Mouse (Mus musculus): ENCODE measurements around the gene Hoxc6. TPM values are rescaled to one million over a fixed set of nuclear protein-coding genes. Genes with fewer than 3 reads are reported as not detected.

The Hoxc6 gene
- polyA plus RNA-seq (2016; fragmentation: Nextera tagmentation; extraction: Ambion mirVana) = 0.23 and 1.8 TPM in 2 replicates

- Histone ChIP-seq H3K27me3 (ENCODE audit: insufficient read depth, poor library complexity, severe bottlenecking) (peaks cover 99% of the 10 kb centered on the region), H3K27ac (peak within 1 kb of the TSS; percentile 60; the same call in 1 of the 2 replicates), H3K9me3 (no peaks in the 10 kb centered on the region), H3K4me1 (peaks cover 32% of the 10 kb centered on the region), H3K4me3 (peak within 1 kb of the TSS; percentile 63), H3K36me3 (no peaks in the 10 kb centered on the region)
- DNase-seq (ENCODE audit: low spot score) = no peak
- WGBS = 2% methylated on average over 19 of the region's 19 CpGs
Observed at GRCm38 (mm10) chr15:102997939-102998355, at the start of gene Hoxc6. Gene Hoxc6, plus strand, starts transcription at chr15:102998257.

GRCm38 (mm10) chr15:102948842-102949241 lies 49.2 kb upstream of the Hoxc6 start:
- Histone ChIP-seq H3K27ac (no peak overlapping the region), H3K36me3 (no peaks in the 10 kb centered on the region), H3K27me3 (ENCODE audit: insufficient read depth, poor library complexity, severe bottlenecking) (peaks cover 100% of the 10 kb centered on the region), H3K4me3 (no peak overlapping the region), H3K9me3 (no peaks in the 10 kb centered on the region), H3K4me1 (no peaks in the 10 kb centered on the region)
- DNase-seq (ENCODE audit: low spot score) = no peak
- 9% methylated on average over 2 of the region's 2 CpGs for WGBS

- no peaks in the 10 kb centered on the region for H3K9me3 ChIP-seq
- DNase-seq (ENCODE audit: low spot score) = no peak
- no peaks in the 10 kb centered on the region for H3K36me3 ChIP-seq
- WGBS = 2% methylated on average over 20 of the region's 20 CpGs
- peaks cover 1% of the 10 kb centered on the region; the same call in 1 of the 2 replicates for H3K4me1 ChIP-seq
- no peak overlapping the region for H3K4me3 ChIP-seq
- H3K27ac ChIP-seq = no peak overlapping the region
- H3K27me3 ChIP-seq (ENCODE audit: insufficient read depth, poor library complexity, severe bottlenecking) = peaks cover 100% of the 10 kb centered on the region
Observed at GRCm38 (mm10) chr15:102949696-102950095, 48.4 kb upstream of the Hoxc6 start.

- Histone ChIP-seq H3K27ac (no peak overlapping the region), H3K9me3 (no peaks in the 10 kb centered on the region), H3K4me3 (no peak overlapping the region), H3K4me1 (peaks cover 4% of the 10 kb centered on the region; the same call in 1 of the 2 replicates), H3K36me3 (no peaks in the 10 kb centered on the region), H3K27me3 (ENCODE audit: insufficient read depth, poor library complexity, severe bottlenecking) (peaks cover 100% of the 10 kb centered on the region)
- 15% methylated on average over 2 of the region's 2 CpGs for WGBS
- DNase-seq (ENCODE audit: low spot score) = no peak
Observed at GRCm38 (mm10) chr15:102950877-102951276, 47.2 kb upstream of the Hoxc6 start.

- no peaks in the 10 kb centered on the region for H3K36me3 ChIP-seq
- H3K4me1 ChIP-seq = peaks cover 4% of the 10 kb centered on the region; the same call in 1 of the 2 replicates
- 5% methylated on average over 6 of the region's 6 CpGs for WGBS
- no peak for DNase-seq (ENCODE audit: low spot score)
- peaks cover 100% of the 10 kb centered on the region for H3K27me3 ChIP-seq (ENCODE audit: insufficient read depth, poor library complexity, severe bottlenecking)
- H3K27ac ChIP-seq = no peak overlapping the region
- no peaks in the 10 kb centered on the region for H3K9me3 ChIP-seq
- no peak overlapping the region for H3K4me3 ChIP-seq
Observed at GRCm38 (mm10) chr15:102953561-102953960, 44.5 kb upstream of the Hoxc6 start.

GRCm38 (mm10) chr15:102954192-102955006 lies 43.7 kb upstream of the Hoxc6 start, which contains the start of gene Hoxc11:
Gene Hoxc11, plus strand, starts transcription at chr15:102954427.
- Histone ChIP-seq H3K9me3 (no peaks in the 10 kb centered on the region), H3K27me3 (ENCODE audit: insufficient read depth, poor library complexity, severe bottlenecking) (peaks cover 100% of the 10 kb centered on the region), H3K27ac (0 out of 2 replicates have a peak within 1 kb of the TSS, but pooled peaks have one; percentile 25), H3K4me3 (peak within 1 kb of the TSS; percentile 3; the same call in 1 of the 2 replicates), H3K4me1 (peaks cover 4% of the 10 kb centered on the region; the same call in 1 of the 2 replicates), H3K36me3 (no peaks in the 10 kb centered on the region)
- DNase-seq (ENCODE audit: low spot score) = no peak
- WGBS = under 1% methylated on average over 57 of the region's 57 CpGs

- Histone ChIP-seq H3K9me3 (no peaks in the 10 kb centered on the region), H3K4me3 (peak overlapping the region; percentile 3; the same call in 1 of the 2 replicates), H3K27ac (0 out of 2 replicates have a peak overlapping the region, but pooled peaks have one; percentile 25), H3K4me1 (peaks cover 4% of the 10 kb centered on the region; the same call in 1 of the 2 replicates), H3K27me3 (ENCODE audit: insufficient read depth, poor library complexity, severe bottlenecking) (peaks cover 100% of the 10 kb centered on the region), H3K36me3 (no peaks in the 10 kb centered on the region)
- DNase-seq (ENCODE audit: low spot score) = no peak
- WGBS = under 1% methylated on average over 28 of the region's 28 CpGs
Observed at GRCm38 (mm10) chr15:102955007-102955382, 43.1 kb upstream of the Hoxc6 start.

- peaks cover 4% of the 10 kb centered on the region; the same call in 1 of the 2 replicates for H3K4me1 ChIP-seq
- under 1% methylated on average over 40 of the region's 40 CpGs for whole genome bisulfite sequencing
- peaks cover 100% of the 10 kb centered on the region for H3K27me3 ChIP-seq (ENCODE audit: insufficient read depth, poor library complexity, severe bottlenecking)
- H3K4me3 ChIP-seq = 0 out of 2 replicates have a peak overlapping the region, but pooled peaks have one; percentile 22
- no peak overlapping the region for H3K27ac ChIP-seq
- DNase-seq (ENCODE audit: low spot score) = no peak
- no peaks in the 10 kb centered on the region for H3K36me3 ChIP-seq
- H3K9me3 ChIP-seq = no peaks in the 10 kb centered on the region
Observed at GRCm38 (mm10) chr15:102955833-102956640, 42.0 kb upstream of the Hoxc6 start.

- no peaks in the 10 kb centered on the region for H3K9me3 ChIP-seq
- no peak overlapping the region for H3K27ac ChIP-seq
- DNase-seq (ENCODE audit: low spot score) = no peak
- peaks cover 4% of the 10 kb centered on the region; the same call in 1 of the 2 replicates for H3K4me1 ChIP-seq
- H3K27me3 ChIP-seq (ENCODE audit: insufficient read depth, poor library complexity, severe bottlenecking) = peaks cover 100% of the 10 kb centered on the region
- H3K36me3 ChIP-seq = no peaks in the 10 kb centered on the region
- H3K4me3 ChIP-seq = no peak overlapping the region
- WGBS = 1% methylated on average over 12 of the region's 12 CpGs
Observed at GRCm38 (mm10) chr15:102956906-102957305, 41.2 kb upstream of the Hoxc6 start.

GRCm38 (mm10) chr15:102959663-102960191 lies 38.3 kb upstream of the Hoxc6 start:
- Histone ChIP-seq H3K27ac (no peak overlapping the region), H3K4me3 (no peak overlapping the region), H3K9me3 (no peaks in the 10 kb centered on the region), H3K36me3 (no peaks in the 10 kb centered on the region), H3K4me1 (peaks cover 3% of the 10 kb centered on the region; the same call in 1 of the 2 replicates), H3K27me3 (ENCODE audit: insufficient read depth, poor library complexity, severe bottlenecking) (peaks cover 100% of the 10 kb centered on the region)
- DNase-seq (ENCODE audit: low spot score) = no peak
- WGBS = 2% methylated on average over 13 of the region's 13 CpGs

GRCm38 (mm10) chr15:102961728-102962127 lies 36.3 kb upstream of the Hoxc6 start:
- H3K27ac ChIP-seq = no peak overlapping the region
- no peaks in the 10 kb centered on the region; the same call in 1 of the 2 replicates for H3K4me1 ChIP-seq
- H3K36me3 ChIP-seq = no peaks in the 10 kb centered on the region
- no peak for DNase-seq (ENCODE audit: low spot score)
- H3K4me3 ChIP-seq = no peak overlapping the region
- peaks cover 100% of the 10 kb centered on the region for H3K27me3 ChIP-seq (ENCODE audit: insufficient read depth, poor library complexity, severe bottlenecking)
- WGBS = under 1% methylated on average over 6 of the region's 6 CpGs
- H3K9me3 ChIP-seq = no peaks in the 10 kb centered on the region

GRCm38 (mm10) chr15:102962492-102962891 lies 35.6 kb upstream of the Hoxc6 start:
- Histone ChIP-seq H3K27me3 (ENCODE audit: insufficient read depth, poor library complexity, severe bottlenecking) (peaks cover 100% of the 10 kb centered on the region), H3K27ac (no peak overlapping the region), H3K4me1 (no peaks in the 10 kb centered on the region; the same call in 1 of the 2 replicates), H3K4me3 (no peak overlapping the region), H3K9me3 (no peaks in the 10 kb centered on the region), H3K36me3 (no peaks in the 10 kb centered on the region)
- no peak for DNase-seq (ENCODE audit: low spot score)
- WGBS = 2% methylated on average over 13 of the region's 13 CpGs
